Mouse (Mus musculus) MEL (cell line): ENCODE measurements at regions not wholly inside any gene's neighbourhood (a gene's known extent, or its start where the extent isn't known, plus 50 kb on each side); places are given as distances from the start of the nearest gene placed in this dataset.

Source experiments
- DNase-seq: peaks from one replicate; pipeline ENCODE4 v3.0.0; 2011; ENCODE audit warnings: low read depth, low spot score
- H3K27ac ChIP-seq: 2 replicates; pipeline ENCODE4 v1.5.1; 2012; ENCODE audit warnings: low read depth, mild to moderate bottlenecking, control low read depth, low read length, moderate library complexity; ENCODE audit not compliant: control insufficient read depth
- H3K27me3 ChIP-seq, 2 experiments: fragments of 150-350 bp in 1 of 2; sonication (generic) in 1 of 2; 2 replicates each; pipeline ENCODE4 v1.6.1; 2012; ENCODE audit warnings: low read length in 2 of 2, mild to moderate bottlenecking in 2 of 2, improper control_type of control experiment in 1 of 2, moderate library complexity in 1 of 2; ENCODE audit not compliant: insufficient read depth in 2 of 2, control insufficient read depth in 1 of 2
- H3K36me3 ChIP-seq, 2 experiments: 2 replicates each; pipeline ENCODE4 v1.6.1; 2012 to 2014; ENCODE audit warnings: low read length in 2 of 2, improper control_type of control experiment in 1 of 2, inconsistent platforms in 1 of 2, mild to moderate bottlenecking in 1 of 2; ENCODE audit not compliant: insufficient read depth in 2 of 2, control insufficient read depth in 1 of 2
- H3K4me1 ChIP-seq, 2 experiments: fragments of 150-350 bp in 1 of 2; sonication (generic) in 1 of 2; 2 replicates each; pipeline ENCODE4 v1.6.1; 2012; ENCODE audit warnings: low read length in 2 of 2, improper control_type of control experiment in 1 of 2, mild to moderate bottlenecking in 1 of 2; ENCODE audit not compliant: insufficient read depth in 2 of 2, control insufficient read depth in 1 of 2
- H3K4me3 ChIP-seq, 2 experiments: fragments of 150-350 bp in 1 of 2; sonication (generic) in 1 of 2; 2 replicates each; pipeline ENCODE4 v1.5.1; 2012; ENCODE audit warnings: low read depth in 2 of 2, low read length in 2 of 2, mild to moderate bottlenecking in 2 of 2, moderate library complexity in 2 of 2, control low read depth in 1 of 2, improper control_type of control experiment in 1 of 2; ENCODE audit not compliant: control insufficient read depth in 1 of 2, insufficient read depth in 1 of 2
- H3K79me2 ChIP-seq: 2 replicates; pipeline ENCODE4 v1.6.1; 2012; ENCODE audit warnings: mild to moderate bottlenecking, low read length, moderate library complexity; ENCODE audit not compliant: control insufficient read depth, poor library complexity, insufficient read depth
- H3K9ac ChIP-seq: 2 replicates; pipeline ENCODE4 v1.6.1; 2012; ENCODE audit warnings: low read depth, mild to moderate bottlenecking, control low read depth, low read length, moderate library complexity; ENCODE audit not compliant: control insufficient read depth, poor library complexity, severe bottlenecking
- H3K9me3 ChIP-seq: fragments of 150-350 bp; sonication (generic); replicated peaks from 2 replicates; pipeline ENCODE4 v1.6.1; 2012; ENCODE audit warnings: mild to moderate bottlenecking, low read length, improper control_type of control experiment, moderate library complexity; ENCODE audit not compliant: insufficient read depth
- CHD1 ChIP-seq: IDR thresholded peaks from 2 replicates; pipeline ENCODE4 v1.6.1; 2012; ENCODE audit warnings: low read depth, mild to moderate bottlenecking, inconsistent platforms, low read length, improper control_type of control experiment
- CHD2 ChIP-seq: IDR thresholded peaks from 2 replicates; pipeline ENCODE4 v1.6.1; 2011; ENCODE audit warnings: low read length, improper control_type of control experiment
- CTCF ChIP-seq, 3 experiments: IDR thresholded peaks in 2 of 3; conservative IDR thresholded peaks in 1 of 3; 2 replicates each; pipeline ENCODE4 v1.5.1; 2011 to 2012; ENCODE audit warnings: low read length in 3 of 3, low read depth in 2 of 3, mild to moderate bottlenecking in 2 of 3, improper control_type of control experiment in 1 of 3, inconsistent platforms in 1 of 3, mixed read lengths in 1 of 3, moderate library complexity in 1 of 3; ENCODE audit not compliant: control insufficient read depth in 1 of 3, insufficient read depth in 1 of 3, poor library complexity in 1 of 3, severe bottlenecking in 1 of 3
- MAFK ChIP-seq: IDR thresholded peaks from 2 replicates; pipeline ENCODE4 v1.6.1; 2011; ENCODE audit warnings: low read depth, mild to moderate bottlenecking, low read length, improper control_type of control experiment, borderline replicate concordance
- MAZ ChIP-seq: IDR thresholded peaks from 2 replicates; pipeline ENCODE4 v1.6.1; 2012; ENCODE audit warnings: low read depth, mild to moderate bottlenecking, inconsistent platforms, low read length, improper control_type of control experiment
- MEF2A ChIP-seq: IDR thresholded peaks from 2 replicates; pipeline ENCODE4 v1.6.1; 2014; ENCODE audit warnings: low read depth, mild to moderate bottlenecking, inconsistent platforms, low read length, improper control_type of control experiment; ENCODE audit not compliant: poor library complexity, insufficient replicate concordance, severe bottlenecking; ENCODE audit errors: extremely low read depth
- MYC ChIP-seq: IDR thresholded peaks from 2 replicates; pipeline ENCODE4 v1.6.1; 2011; ENCODE audit warnings: low read depth, mild to moderate bottlenecking, low read length, improper control_type of control experiment, moderate library complexity
- POLR2AphosphoS2 ChIP-seq: IDR thresholded peaks from 2 replicates; pipeline ENCODE4 v1.6.1; 2011; ENCODE audit warnings: low read length, improper control_type of control experiment
- RAD21 ChIP-seq: IDR thresholded peaks from 2 replicates; pipeline ENCODE4 v1.6.1; 2011; ENCODE audit warnings: mild to moderate bottlenecking, low read depth, low read length, improper control_type of control experiment
- SIN3A ChIP-seq: IDR thresholded peaks from 2 replicates; pipeline ENCODE4 v1.6.1; 2012; ENCODE audit warnings: low read length, improper control_type of control experiment, inconsistent platforms
- SMC3 ChIP-seq: IDR thresholded peaks from 2 replicates; pipeline ENCODE4 v1.6.1; 2011; ENCODE audit warnings: low read depth, low read length, improper control_type of control experiment
- TAL1 ChIP-seq: IDR thresholded peaks from 2 replicates; pipeline ENCODE4 v1.6.1; 2012; ENCODE audit warnings: mild to moderate bottlenecking, inconsistent platforms, low read length, moderate library complexity, mixed read lengths
- TCF12 ChIP-seq: IDR thresholded peaks from 2 replicates; pipeline ENCODE4 v1.6.1; 2014; ENCODE audit warnings: low read depth, mild to moderate bottlenecking, inconsistent platforms, low read length, improper control_type of control experiment, moderate library complexity
- UBTF ChIP-seq: IDR thresholded peaks from 2 replicates; pipeline ENCODE4 v1.6.1; 2012; ENCODE audit warnings: low read depth, mild to moderate bottlenecking, inconsistent platforms, low read length, improper control_type of control experiment, moderate library complexity, borderline replicate concordance; ENCODE audit not compliant: insufficient read depth
- ZC3H11A ChIP-seq: IDR thresholded peaks from 2 replicates; pipeline ENCODE4 v1.6.1; 2012; ENCODE audit warnings: low read depth, mild to moderate bottlenecking, inconsistent platforms, low read length, improper control_type of control experiment
- ZKSCAN1 ChIP-seq: IDR thresholded peaks from 2 replicates; pipeline ENCODE4 v1.6.1; 2012; ENCODE audit warnings: low read depth, mild to moderate bottlenecking, inconsistent platforms, low read length, improper control_type of control experiment, moderate library complexity

- Histone ChIP-seq H3K9ac (no peak overlapping the region), H3K9me3 (no peaks in the 10 kb centered on the region), H3K27me3 (peaks cover 3% of the 10 kb centered on the region in 2 experiments), H3K4me1 (no peaks in the 10 kb centered on the region), H3K4me3 (no peak overlapping the region), H3K36me3 (no peaks in the 10 kb centered on the region)
- TF ChIP-seq ZC3H11A: no peak
- TF ChIP-seq CTCF (IDR thresholded peaks at IDR 0.05 in 2 of 3, conservative IDR thresholded peaks at IDR 0.05 in 1 of 3; ENCODE audit: control insufficient read depth in 1 of 3, insufficient read depth in 1 of 3, low read depth in 2 of 3, low read length in 3 of 3, poor library complexity in 1 of 3, severe bottlenecking in 1 of 3): no peak
- no peak for TF ChIP-seq UBTF
- TF ChIP-seq ZKSCAN1: no peak
- TF ChIP-seq, all 39 proteins: peak for 0
- no peak overlapping the region for H3K27ac ChIP-seq
- DNase-seq: no peak
- H3K79me2 ChIP-seq: no peaks in the 10 kb centered on the region
These were observed 243.9 kb upstream of the Pik3r1 start for GRCm38 (mm10) chr13:102011965-102012364.

- DNase-seq: no peak
- no peak for TF ChIP-seq POLR2AphosphoS2
- TF ChIP-seq SIN3A: no peak
- no peak for TF ChIP-seq CHD2
- no peak for TF ChIP-seq MAFK
- TF ChIP-seq UBTF: no peak
- no peak for TF ChIP-seq RAD21
- no peak for TF ChIP-seq ZC3H11A
- TF ChIP-seq MYC: no peak
- TF ChIP-seq TCF12: no peak
- no peak for TF ChIP-seq SMC3
- no peak for TF ChIP-seq ZKSCAN1
- no peak for TF ChIP-seq MAZ
- TF ChIP-seq CTCF (IDR thresholded peaks at IDR 0.05 in 2 of 3, conservative IDR thresholded peaks at IDR 0.05 in 1 of 3; ENCODE audit: control insufficient read depth in 1 of 3, insufficient read depth in 1 of 3, low read depth in 2 of 3, low read length in 3 of 3, poor library complexity in 1 of 3, severe bottlenecking in 1 of 3): no peak
- no peak for TF ChIP-seq CHD1
- no peak for TF ChIP-seq TAL1
- no peak for TF ChIP-seq MEF2A
- Histone ChIP-seq H3K4me1 (no peaks in the 10 kb centered on the region), H3K79me2 (no peaks in the 10 kb centered on the region), H3K27ac (no peak overlapping the region), H3K9me3 (no peaks in the 10 kb centered on the region), H3K36me3 (no peaks in the 10 kb centered on the region), H3K9ac (no peak overlapping the region), H3K27me3 (peaks cover 2 to 3% of the 10 kb centered on the region in 2 experiments; a peak in 3 of 4 replicates), H3K4me3 (no peak overlapping the region)
These were observed 246.5 kb upstream of the Pik3r1 start for GRCm38 (mm10) chr13:102014514-102014913.
